Mouse (Mus musculus): ENCODE data around the gene Cacna1d.

Cacna1d gene

GRCm38 (mm10) chr14:30491342-30491741 is at the start of gene Cacna1d:
Cacna1d (minus strand) TSS chr14:30491455.
- in situ Hi-C loops (cut with MboI, MseI): no loop called here

GRCm38 (mm10) chr14:30533780-30534450 is 42.7 kb upstream of the Cacna1d start:
- in situ Hi-C loops (cut with MboI, MseI): loop anchor here (10.0 kb wide), 1 partner anchor 319 kb away; no protein-coding TSS in a partner anchor

- in situ Hi-C loops (cut with MboI, MseI): loop anchor here (10.0 kb wide), 1 partner anchor 317 kb away; no protein-coding TSS in a partner anchor
These were observed 40.6 kb upstream of the Cacna1d start for GRCm38 (mm10) chr14:30531896-30532295.

- in situ Hi-C loops (cut with MboI, MseI): loop anchor here (10.0 kb wide), 1 partner anchor 317 kb away; no protein-coding TSS in a partner anchor
These were observed 40.2 kb upstream of the Cacna1d start for GRCm38 (mm10) chr14:30531431-30531830.

GRCm38 (mm10) chr14:30530726-30531269 is 39.5 kb upstream of the Cacna1d start:
- in situ Hi-C loops (cut with MboI, MseI): loop anchor here (10.0 kb wide), 1 partner anchor 316 kb away; no protein-coding TSS in a partner anchor

GRCm38 (mm10) chr14:30529454-30529853 is 38.2 kb upstream of the Cacna1d start:
- in situ Hi-C loops (cut with MboI, MseI): no loop called here

- in situ Hi-C loops (cut with MboI, MseI): no loop called here
These were observed 37.7 kb upstream of the Cacna1d start for GRCm38 (mm10) chr14:30528961-30529360.

GRCm38 (mm10) chr14:30528392-30528791 is 37.1 kb upstream of the Cacna1d start:
- in situ Hi-C loops (cut with MboI, MseI): no loop called here

GRCm38 (mm10) chr14:30523356-30523755 is 32.1 kb upstream of the Cacna1d start:
- in situ Hi-C loops (cut with MboI, MseI): no loop called here

GRCm38 (mm10) chr14:30519323-30519722 is 28.1 kb upstream of the Cacna1d start:
- in situ Hi-C loops (cut with MboI, MseI): no loop called here

- in situ Hi-C loops (cut with MboI, MseI): no loop called here
These were observed 24.9 kb upstream of the Cacna1d start for GRCm38 (mm10) chr14:30515931-30516723.

GRCm38 (mm10) chr14:30512896-30513295 is 21.6 kb upstream of the Cacna1d start:
- in situ Hi-C loops (cut with MboI, MseI): no loop called here

GRCm38 (mm10) chr14:30510214-30510763 is 19.0 kb upstream of the Cacna1d start:
- in situ Hi-C loops (cut with MboI, MseI): no loop called here

- in situ Hi-C loops (cut with MboI, MseI): no loop called here
These were observed 13.7 kb upstream of the Cacna1d start for GRCm38 (mm10) chr14:30504990-30505389.

GRCm38 (mm10) chr14:30498202-30498601 is 6.9 kb upstream of the Cacna1d start:
- in situ Hi-C loops (cut with MboI, MseI): no loop called here

- in situ Hi-C loops (cut with MboI, MseI): no loop called here
These were observed 3.7 kb upstream of the Cacna1d start for GRCm38 (mm10) chr14:30494998-30495397.

GRCm38 (mm10) chr14:30493276-30493675 is 2.0 kb upstream of the Cacna1d start:
- in situ Hi-C loops (cut with MboI, MseI): no loop called here

GRCm38 (mm10) chr14:30479361-30479948 is 11.8 kb downstream of the Cacna1d start, which contains the start of gene Dcp1a:
Dcp1a (plus strand) TSS chr14:30479535.
- in situ Hi-C loops (cut with MboI, MseI): no loop called here

GRCm38 (mm10) chr14:30474416-30474815 is 16.8 kb downstream of the Cacna1d start:
- in situ Hi-C loops (cut with MboI, MseI): no loop called here

- in situ Hi-C loops (cut with MboI, MseI): no loop called here
These were observed 17.6 kb downstream of the Cacna1d start for GRCm38 (mm10) chr14:30473605-30474004.

- in situ Hi-C loops (cut with MboI, MseI): no loop called here
These were observed 27.9 kb downstream of the Cacna1d start for GRCm38 (mm10) chr14:30463312-30463711.

Data from T-helper 2 cell (primary cell).